Mouse (Mus musculus) brain, embryonic 14.5 days (tissue): ENCODE results near the gene Mad2l1bp.

Experiments used
- CTCF ChIP-seq: fragments of 200-500 bp; IDR thresholded peaks from 2 replicates; pipeline ENCODE4 v1.5.1; 2012; ENCODE audit warnings: inconsistent platforms, mild to moderate bottlenecking, moderate library complexity, borderline replicate concordance; ENCODE audit not compliant: insufficient read depth, insufficient read length; ENCODE audit errors: extremely low read depth
- POLR2A ChIP-seq: fragments of 200-500 bp; IDR thresholded peaks from 2 replicates; pipeline ENCODE4 v1.6.1; 2012; ENCODE audit warnings: mild to moderate bottlenecking, inconsistent platforms, borderline replicate concordance; ENCODE audit not compliant: poor library complexity, insufficient read depth, insufficient read length, severe bottlenecking; ENCODE audit errors: extremely low read depth

- TF ChIP-seq POLR2A: no peak
- no peak for TF ChIP-seq CTCF
Observed at GRCm38 (mm10) chr17:46122791-46123190, 30.6 kb downstream of the Mad2l1bp start.
